Mouse (Mus musculus): ENCODE measurements around the gene Prnd. TPM values are rescaled to one million over a fixed set of nuclear protein-coding genes. Genes with fewer than 3 reads are reported as not detected.

The Prnd gene
- not detected for total RNA-seq (2023)

GRCm38 (mm10) chr2:131950598-131951095 lies at the start of gene Prnd:
Gene Prnd (plus strand): TSS chr2:131950861.

GRCm38 (mm10) chr2:131909683-131910572 lies 40.7 kb upstream of the Prnd start, which contains the start of the genes Prnp and Prn:
Gene Prnp (plus strand): TSS chr2:131909928.
Gene Prn (plus strand): TSS chr2:131909957.

Other genes with a start within 250 kb of the Prnd start
- gene Erv3, start 91.1 kb upstream of the Prnd start, total RNA-seq (2023) = not detected
- 5.6 TPM for gene Prnp, start 40.9 kb upstream of the Prnd start, total RNA-seq (2023)
- gene Prn, start 40.9 kb upstream of the Prnd start, total RNA-seq (2023) = not detected
- 208 TPM for gene Rassf2, start 79.4 kb downstream of the Prnd start, total RNA-seq (2023)
- gene Slc23a2, start 194.2 kb downstream of the Prnd start, total RNA-seq (2023) = 34.2 TPM

Measured in CD8-positive naive resting alpha-beta T cell, adult 57 days (primary cell).